Mouse (Mus musculus) lung, embryonic 14.5 days (tissue): ENCODE measurements at regions not wholly inside any gene's neighbourhood (a gene's known extent, or its start where the extent isn't known, plus 50 kb on each side); places are given as distances from the start of the nearest gene placed in this dataset.

ENCODE experiments used
- ATAC-seq: fragments of 200-750 bp; cut with Nextera tagmentation; 2 replicates; pipeline ENCODE4 v1.8.0; 2017; ENCODE audit warnings: mild to moderate bottlenecking, moderate TSS enrichment, moderate library complexity; ENCODE audit not compliant: insufficient read depth
- DNase-seq: peaks from one replicate; pipeline ENCODE4 v3.0.0-alpha.2; 2015
- H3K27ac ChIP-seq: fragments of 300-500 bp; sonication (generic); 2 replicates; pipeline ENCODE4 v1.5.1; 2014; ENCODE audit warnings: low read depth, mild to moderate bottlenecking, moderate library complexity
- H3K27me3 ChIP-seq: fragments of 300-500 bp; sonication (generic); 2 replicates; pipeline ENCODE4 v1.6.1; 2014; ENCODE audit warnings: low read length, control low read depth; ENCODE audit not compliant: insufficient read depth
- H3K36me3 ChIP-seq: fragments of 300-500 bp; sonication (generic); 2 replicates; pipeline ENCODE4 v1.6.1; 2014; ENCODE audit warnings: control low read depth; ENCODE audit not compliant: insufficient read depth
- H3K4me1 ChIP-seq: fragments of 300-500 bp; sonication (generic); 2 replicates; pipeline ENCODE4 v1.6.1; 2014; ENCODE audit warnings: antibody characterized with exemption, control low read depth; ENCODE audit not compliant: insufficient read depth
- H3K4me2 ChIP-seq: fragments of 300-500 bp; sonication (generic); 2 replicates; pipeline ENCODE4 v1.6.1; 2014; ENCODE audit warnings: mild to moderate bottlenecking
- H3K4me3 ChIP-seq: fragments of 300-500 bp; sonication (generic); 2 replicates; pipeline ENCODE4 v1.5.1; 2014; ENCODE audit warnings: low read depth, low read length
- H3K9ac ChIP-seq: fragments of 300-500 bp; sonication (generic); 2 replicates; pipeline ENCODE4 v1.6.1; 2014
- H3K9me3 ChIP-seq: fragments of 300-500 bp; sonication (generic); 2 replicates; pipeline ENCODE4 v1.6.1; 2016; ENCODE audit warnings: low read depth, low read length, control low read depth
- CTCF ChIP-seq: IDR thresholded peaks from 2 replicates; pipeline ENCODE4 v1.5.1; 2016; ENCODE audit warnings: antibody characterized with exemption, low read depth
- WGBS: fragments of 180-500 bp; shearing (Covaris S2); extraction: QIAGEN DNeasy Blood & Tissue Kit; methylation state at CpG from one replicate; pipeline ENCODE4 v1.1.7; 2014; 5-methylcytosine and 5-hydroxymethylcytosine counted together

DNA sequence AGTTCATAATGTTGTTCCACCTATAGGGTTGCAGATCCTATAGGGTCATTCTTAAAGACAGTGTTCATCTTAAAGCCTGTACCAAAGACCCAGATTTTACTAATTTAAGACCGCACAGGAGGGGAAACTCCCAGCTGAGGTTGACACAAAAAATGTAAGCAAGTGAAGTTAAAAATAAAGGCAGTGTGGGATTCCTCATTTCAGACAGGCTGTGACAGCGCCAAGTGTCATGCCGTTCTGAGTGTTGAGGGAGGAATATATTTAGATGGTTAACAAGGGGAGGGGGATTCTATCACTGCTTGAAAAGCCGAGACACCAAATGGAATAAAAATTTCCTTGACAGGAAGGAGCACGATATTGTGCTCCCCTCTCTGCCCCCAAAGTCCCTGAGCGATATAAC is 123.9 kb downstream of the Edem1 start:
- Histone ChIP-seq H3K4me1 (no peaks in the 10 kb centered on the region), H3K27ac (no peak overlapping the region), H3K36me3 (no peaks in the 10 kb centered on the region), H3K9me3 (no peaks in the 10 kb centered on the region), H3K9ac (no peak overlapping the region), H3K4me2 (no peak overlapping the region), H3K4me3 (no peak overlapping the region), H3K27me3 (no peaks in the 10 kb centered on the region)
- WGBS = 73% methylated on average over 6 of the region's 6 CpGs
- DNase-seq = no peak
- no peak for TF ChIP-seq CTCF
- no peak for ATAC-seq

- ATAC-seq = no peak
- TF ChIP-seq CTCF = no peak
- no peak overlapping the region for H3K4me3 ChIP-seq
Measured at GRCm38 (mm10) chr6:108962810-108963209, 134.4 kb downstream of the Edem1 start.

GRCm38 (mm10) chr6:108963295-108963694 is 134.9 kb downstream of the Edem1 start:
- WGBS = 2% methylated on average over 2 of the region's 2 CpGs

More at GRCm38 (mm10) chr6:108962810-108963209, 134.4 kb downstream of the Edem1 start:
- H3K9me3 ChIP-seq = no peaks in the 10 kb centered on the region
- H3K36me3 ChIP-seq = no peaks in the 10 kb centered on the region
- no peak for DNase-seq
- H3K9ac ChIP-seq = no peak overlapping the region
- no peaks in the 10 kb centered on the region for H3K27me3 ChIP-seq
- H3K4me2 ChIP-seq = no peak overlapping the region
- no peaks in the 10 kb centered on the region for H3K4me1 ChIP-seq
- no peak overlapping the region for H3K27ac ChIP-seq

GRCm38 (mm10) chr6:108969477-108970176 is 141.2 kb downstream of the Edem1 start:
- no peak overlapping the region for H3K27ac ChIP-seq
- H3K36me3 ChIP-seq = no peaks in the 10 kb centered on the region
- no peak for ATAC-seq
- peak; percentile 45 for DNase-seq
- H3K9me3 ChIP-seq = no peaks in the 10 kb centered on the region
- no peak overlapping the region for H3K4me3 ChIP-seq
- WGBS = 63% methylated on average over 4 of the region's 4 CpGs
- no peaks in the 10 kb centered on the region for H3K4me1 ChIP-seq
- no peak overlapping the region for H3K9ac ChIP-seq
- no peaks in the 10 kb centered on the region for H3K27me3 ChIP-seq
- H3K4me2 ChIP-seq = no peak overlapping the region
- TF ChIP-seq CTCF = no peak

More at GRCm38 (mm10) chr6:108963295-108963694, 134.9 kb downstream of the Edem1 start:
- Histone ChIP-seq H3K9me3 (no peaks in the 10 kb centered on the region), H3K9ac (no peak overlapping the region), H3K4me1 (no peaks in the 10 kb centered on the region), H3K36me3 (no peaks in the 10 kb centered on the region), H3K27me3 (no peaks in the 10 kb centered on the region), H3K4me3 (no peak overlapping the region), H3K27ac (no peak overlapping the region), H3K4me2 (no peak overlapping the region)
- ATAC-seq (no peak), DNase-seq (peak; percentile 79)
- peak; percentile 66 for TF ChIP-seq CTCF

- Histone ChIP-seq H3K9me3 (no peaks in the 10 kb centered on the region), H3K4me1 (no peaks in the 10 kb centered on the region), H3K27me3 (no peaks in the 10 kb centered on the region), H3K9ac (no peak overlapping the region), H3K36me3 (no peaks in the 10 kb centered on the region), H3K4me2 (no peak overlapping the region), H3K27ac (no peak overlapping the region), H3K4me3 (no peak overlapping the region)
- WGBS = 68% methylated on average over 4 of the region's 4 CpGs
- no peak for ATAC-seq
- DNase-seq = no peak
- TF ChIP-seq CTCF = no peak
Measured at GRCm38 (mm10) chr6:108971415-108972089, 143.1 kb downstream of the Edem1 start.

DNA sequence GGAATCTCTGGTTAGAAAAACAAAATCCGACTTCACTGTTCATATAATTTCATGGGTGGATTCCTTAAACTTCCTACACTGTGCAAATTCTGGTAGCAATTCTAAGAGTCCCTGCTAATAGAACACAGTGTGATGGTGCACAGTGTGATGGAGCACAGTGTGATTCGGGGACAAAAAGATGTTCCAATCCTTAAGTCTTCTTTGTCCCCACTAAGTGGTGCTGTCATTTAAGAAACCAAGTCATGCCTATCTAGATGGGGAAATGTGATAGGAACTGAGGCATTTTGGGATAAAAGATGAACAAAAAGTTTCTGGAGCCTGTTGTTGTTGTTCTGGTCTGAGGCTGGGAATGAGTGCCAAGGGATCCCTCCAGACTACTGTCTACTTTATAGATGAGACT is 145.3 kb downstream of the Edem1 start:
- H3K27ac ChIP-seq = no peak overlapping the region
- no peaks in the 10 kb centered on the region for H3K27me3 ChIP-seq
- H3K4me2 ChIP-seq = no peak overlapping the region
- 77% methylated on average over 2 of the region's 2 CpGs for WGBS
- ATAC-seq (no peak), DNase-seq (no peak)
- no peak overlapping the region for H3K4me3 ChIP-seq
- no peaks in the 10 kb centered on the region for H3K4me1 ChIP-seq
- no peaks in the 10 kb centered on the region for H3K36me3 ChIP-seq
- H3K9me3 ChIP-seq = no peaks in the 10 kb centered on the region
- TF ChIP-seq CTCF = no peak
- H3K9ac ChIP-seq = no peak overlapping the region

DNA sequence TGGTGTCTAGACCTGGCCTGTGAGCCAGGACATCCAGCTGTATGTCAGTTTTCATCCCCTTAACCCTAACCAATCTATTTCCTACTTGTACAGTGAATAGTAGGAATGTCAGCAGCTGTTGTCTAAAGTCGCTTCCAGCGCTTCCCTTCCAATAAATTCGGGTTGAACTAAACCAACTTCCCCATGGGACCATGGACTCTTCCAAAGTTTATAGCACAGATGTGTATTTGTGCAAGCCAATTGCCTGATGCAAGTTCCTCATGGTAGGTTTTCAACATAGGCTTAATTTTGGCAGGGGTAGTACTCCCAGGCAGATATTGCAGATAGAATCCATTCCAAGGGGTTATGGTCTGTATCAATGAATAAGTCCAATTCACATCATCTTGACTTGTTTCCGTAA is 161.1 kb downstream of the Edem1 start:
- Histone ChIP-seq H3K4me2 (no peak overlapping the region), H3K27me3 (no peaks in the 10 kb centered on the region), H3K9ac (no peak overlapping the region), H3K4me3 (no peak overlapping the region), H3K9me3 (no peaks in the 10 kb centered on the region), H3K4me1 (no peaks in the 10 kb centered on the region), H3K36me3 (no peaks in the 10 kb centered on the region), H3K27ac (no peak overlapping the region)
- DNase-seq = no peak
- TF ChIP-seq CTCF = no peak
- no peak for ATAC-seq
- WGBS = 80% methylated on average over 4 of the region's 4 CpGs
